ENCODE assay signal across 16 mouse cellular contexts in genomic region chr4:57266389-57266788, GRCm38 (mm10).
"Had no signal": no experiment of that assay in that cellular context is flagged by ENCODE, and none has a peak within 500 bp of the region (broad histone marks: within the 10 kb centered on the region; RNA-seq: fewer than 3 reads in every experiment).

No protein-coding gene starts in this region.

- ATAC-seq: liver, postnatal 0 days had no signal

- H3K36me3 ChIP-seq: limb, embryonic 12.5 days; liver, embryonic 13.5 days; lung, embryonic 15.5 days; neural tube, embryonic 15.5 days had no signal

- H3K27ac ChIP-seq: kidney, postnatal 0 days; liver, embryonic 13.5 days; lung, embryonic 15.5 days; neural tube, embryonic 15.5 days had no signal

- H3K9me3 ChIP-seq: limb, embryonic 12.5 days; liver, embryonic 13.5 days; lung, embryonic 15.5 days; neural tube, embryonic 15.5 days had no signal

- H3K27me3 ChIP-seq: limb, embryonic 12.5 days; liver, embryonic 13.5 days; neural tube, embryonic 15.5 days had no signal

- H3K4me3 ChIP-seq: limb, embryonic 12.5 days; liver, embryonic 13.5 days; lung, embryonic 15.5 days; myocyte; neural tube, embryonic 15.5 days had no signal

- DNase-seq: kidney, postnatal 36 days; layer of hippocampus, adult 9-11 months; layer of hippocampus, postnatal 36 days; liver; liver, embryonic 13.5 days; liver, postnatal 0 days; lung, postnatal 14 days; midbrain, embryonic 14.5 days; right cerebral cortex, adult 18-20 months; right cerebral cortex, postnatal 25 days; thymus, postnatal 36 days had no signal

- H3K9ac ChIP-seq: limb, embryonic 12.5 days; liver, embryonic 13.5 days; liver, postnatal 0 days; lung, embryonic 15.5 days; neural tube, embryonic 15.5 days had no signal

- H3K4me1 ChIP-seq: liver, embryonic 13.5 days had no signal

- H3K4me2 ChIP-seq: limb, embryonic 12.5 days; liver, embryonic 13.5 days; lung, embryonic 15.5 days; neural tube, embryonic 15.5 days had no signal
